Comparison of ENCODE assay signal across 14 mouse cellular contexts in genomic region chr17:15918609-15919008, GRCm38 (mm10).
DNase-seq lines count a peak whose midpoint lies in the region; ATAC-seq lines count a peak whose summit lies in the region.
"Had no signal": no experiment of that assay in that cellular context is flagged by ENCODE, and none has a peak within 500 bp of the region (broad histone marks: within the 10 kb centered on the region; RNA-seq: fewer than 3 reads in every experiment).

No protein-coding gene starts in this region.

- H3K9ac ChIP-seq in hindbrain, embryonic 11.5 days (ENCODE audit: low read depth, low read length) = no peak overlapping the region
- no peak overlapping the region for H3K9ac ChIP-seq in hindbrain, embryonic 16.5 days (ENCODE audit: low read depth, low read length)
- H3K9ac ChIP-seq in lung, embryonic 16.5 days (ENCODE audit: low read length) = no peak overlapping the region
- H3K9ac ChIP-seq in embryonic facial prominence, embryonic 11.5 days (replicated peaks; ENCODE audit: low read length) = no peak overlapping the region
- H3K9ac ChIP-seq: hindbrain, embryonic 13.5 days; limb, embryonic 13.5 days; lung, embryonic 14.5 days had no signal

- H3K36me3 ChIP-seq in hindbrain, embryonic 11.5 days (ENCODE audit: control insufficient read depth, insufficient read depth, low read length) = no peaks in the 10 kb centered on the region
- no peaks in the 10 kb centered on the region for H3K36me3 ChIP-seq in hindbrain, embryonic 16.5 days (ENCODE audit: control insufficient read depth, insufficient read depth, low read length)
- no peaks in the 10 kb centered on the region for H3K36me3 ChIP-seq in lung, embryonic 16.5 days (ENCODE audit: control insufficient read depth, insufficient read depth, low read length)
- no peaks in the 10 kb centered on the region for H3K36me3 ChIP-seq in embryonic facial prominence, embryonic 11.5 days (replicated peaks; ENCODE audit: control insufficient read depth, insufficient read depth, low read depth, low read length)
- H3K36me3 ChIP-seq in limb, embryonic 10.5 days = no peaks in the 10 kb centered on the region
- H3K36me3 ChIP-seq: hindbrain, embryonic 13.5 days; limb, embryonic 13.5 days had no signal

- no peak for DNase-seq in hindbrain, embryonic 11.5 days (ENCODE audit: low spot score)
- DNase-seq in lung, postnatal 25 days (ENCODE audit: low spot score) = no peak
- no peak for DNase-seq in embryonic facial prominence, embryonic 11.5 days (ENCODE audit: low spot score)
- DNase-seq in limb, embryonic 10.5 days (ENCODE audit: low spot score) = peak; percentile 31
- no peak for DNase-seq in spleen, adult 12 weeks (ENCODE audit: low spot score)
- DNase-seq: adrenal gland, postnatal 14 days; cerebellum, postnatal 10 days; lung, embryonic 14.5 days; thymus, postnatal 25 days had no signal

- no peak overlapping the region for H3K27ac ChIP-seq in hindbrain, embryonic 11.5 days (ENCODE audit: low read depth, low read length)
- no peak overlapping the region for H3K27ac ChIP-seq in hindbrain, embryonic 16.5 days (ENCODE audit: low read depth, low read length)
- H3K27ac ChIP-seq in lung, embryonic 16.5 days (ENCODE audit: low read length) = no peak overlapping the region
- H3K27ac ChIP-seq in embryonic facial prominence, embryonic 11.5 days (replicated peaks; ENCODE audit: low read depth, low read length) = no peak overlapping the region
- H3K27ac ChIP-seq in limb, embryonic 10.5 days = peak overlapping the region; percentile 11; the same call in 1 of the 2 replicates
- H3K27ac ChIP-seq: hindbrain, embryonic 13.5 days; limb, embryonic 13.5 days had no signal

- H3K4me3 ChIP-seq in hindbrain, embryonic 11.5 days (ENCODE audit: low read depth, low read length) = no peak overlapping the region
- H3K4me3 ChIP-seq in hindbrain, embryonic 16.5 days (ENCODE audit: low read length) = no peak overlapping the region
- H3K4me3 ChIP-seq in lung, embryonic 16.5 days (ENCODE audit: low read length) = no peak overlapping the region
- no peak overlapping the region for H3K4me3 ChIP-seq in embryonic facial prominence, embryonic 11.5 days (ENCODE audit: low read depth, low read length)
- H3K4me3 ChIP-seq in limb, embryonic 10.5 days = no peak overlapping the region
- H3K4me3 ChIP-seq: hindbrain, embryonic 13.5 days; limb, embryonic 13.5 days had no signal

- 40% methylated on average over 4 of the region's 4 CpGs for WGBS in hindbrain, embryonic 11.5 days
- 53% methylated on average over 4 of the region's 4 CpGs for WGBS in hindbrain, embryonic 16.5 days
- WGBS in lung, embryonic 16.5 days = 31% methylated on average over 4 of the region's 4 CpGs
- 24% methylated on average over 4 of the region's 4 CpGs for whole genome bisulfite sequencing in embryonic facial prominence, embryonic 11.5 days
- 16% methylated on average over 4 of the region's 4 CpGs for WGBS in limb, embryonic 10.5 days

- H3K27me3 ChIP-seq in hindbrain, embryonic 11.5 days (ENCODE audit: control insufficient read depth, insufficient read depth, low read length) = no peaks in the 10 kb centered on the region
- H3K27me3 ChIP-seq in hindbrain, embryonic 16.5 days (replicated peaks; ENCODE audit: control insufficient read depth, insufficient read depth, low read length) = no peaks in the 10 kb centered on the region
- no peaks in the 10 kb centered on the region for H3K27me3 ChIP-seq in lung, embryonic 16.5 days (ENCODE audit: control insufficient read depth, insufficient read depth, low read depth, low read length)
- no peaks in the 10 kb centered on the region for H3K27me3 ChIP-seq in embryonic facial prominence, embryonic 11.5 days (ENCODE audit: control insufficient read depth, insufficient read depth, low read length)
- no peaks in the 10 kb centered on the region for H3K27me3 ChIP-seq in limb, embryonic 10.5 days (ENCODE audit: low read depth, poor library complexity, severe bottlenecking)
- H3K27me3 ChIP-seq: hindbrain, embryonic 13.5 days; limb, embryonic 13.5 days had no signal

- no peak overlapping the region for H3K4me2 ChIP-seq in hindbrain, embryonic 11.5 days (replicated peaks; ENCODE audit: low read depth, low read length)
- no peak overlapping the region for H3K4me2 ChIP-seq in hindbrain, embryonic 16.5 days (ENCODE audit: low read length)
- no peak overlapping the region for H3K4me2 ChIP-seq in lung, embryonic 16.5 days (ENCODE audit: low read depth, low read length)
- no peak overlapping the region for H3K4me2 ChIP-seq in embryonic facial prominence, embryonic 11.5 days (ENCODE audit: low read depth, low read length)
- H3K4me2 ChIP-seq: hindbrain, embryonic 13.5 days; limb, embryonic 13.5 days; lung, embryonic 14.5 days had no signal

- peak; percentile 64 for ATAC-seq in hindbrain, embryonic 11.5 days (ENCODE audit: low FRiP score)
- no peak for ATAC-seq in hindbrain, embryonic 16.5 days
- ATAC-seq in lung, embryonic 16.5 days (ENCODE audit: low read depth) = peak; percentile 31
- 0 out of 2 replicates have a peak, but pooled peaks have one; percentile 75 for ATAC-seq in embryonic facial prominence, embryonic 11.5 days (replicated peaks; ENCODE audit: insufficient number of reproducible peaks, low FRiP score, low TSS enrichment, low read depth)
- no peak for ATAC-seq in monocyte, adult 5-6 weeks (replicated peaks; ENCODE audit: insufficient number of reproducible peaks, low FRiP score, low TSS enrichment, poor library complexity, severe bottlenecking)

- no peaks in the 10 kb centered on the region for H3K4me1 ChIP-seq in hindbrain, embryonic 11.5 days (replicated peaks; ENCODE audit: control insufficient read depth, insufficient read depth, low read length)
- H3K4me1 ChIP-seq in hindbrain, embryonic 16.5 days (ENCODE audit: control insufficient read depth, insufficient read depth, low read depth, low read length) = no peaks in the 10 kb centered on the region
- H3K4me1 ChIP-seq in lung, embryonic 16.5 days (replicated peaks; ENCODE audit: control insufficient read depth, insufficient read depth, low read length) = no peaks in the 10 kb centered on the region
- H3K4me1 ChIP-seq in embryonic facial prominence, embryonic 11.5 days (ENCODE audit: control insufficient read depth, insufficient read depth, low read length) = no peaks in the 10 kb centered on the region
- peaks cover 8% of the 10 kb centered on the region for H3K4me1 ChIP-seq in limb, embryonic 10.5 days
- H3K4me1 ChIP-seq: hindbrain, embryonic 13.5 days; limb, embryonic 13.5 days had no signal

- H3K9me3 ChIP-seq in hindbrain, embryonic 11.5 days (ENCODE audit: control insufficient read depth, low read length) = no peaks in the 10 kb centered on the region
- no peaks in the 10 kb centered on the region for H3K9me3 ChIP-seq in hindbrain, embryonic 16.5 days (ENCODE audit: control insufficient read depth, low read length)
- no peaks in the 10 kb centered on the region for H3K9me3 ChIP-seq in lung, embryonic 16.5 days (ENCODE audit: control insufficient read depth, low read length)
- no peaks in the 10 kb centered on the region for H3K9me3 ChIP-seq in embryonic facial prominence, embryonic 11.5 days (replicated peaks; ENCODE audit: control insufficient read depth, low read length)
- H3K9me3 ChIP-seq in limb, embryonic 10.5 days (replicated peaks) = no peaks in the 10 kb centered on the region
- H3K9me3 ChIP-seq: hindbrain, embryonic 13.5 days; limb, embryonic 13.5 days had no signal

Comparison
In these comparisons a context has a peak if more than half of its experiments do, and no peak if none do; other contexts are left out.
1. ATAC-seq: peak in hindbrain, embryonic 11.5 days (single experiment), lung, embryonic 16.5 days (single experiment) and embryonic facial prominence, embryonic 11.5 days (single experiment); none in hindbrain, embryonic 16.5 days (single experiment) and monocyte, adult 5-6 weeks (single experiment).